Mouse (Mus musculus): ENCODE data around the gene Riok1. TPM values are rescaled to one million over a fixed set of nuclear protein-coding genes. Genes with fewer than 3 reads are reported as not detected.

Riok1 gene
- polyA plus RNA-seq (2012; rRNA removed), result 42.0 and 42.3 TPM in 2 replicates

- Histone ChIP-seq H3K4me1 (replicated peaks; ENCODE audit: control insufficient read depth, insufficient read depth, low read length) (peaks cover 11% of the 10 kb centered on the region), H3K27ac (ENCODE audit: control insufficient read depth, insufficient read depth, low read length) (peak within 1 kb of the TSS; percentile 40; the same call in 1 of the 2 replicates), H3K27me3 (ENCODE audit: control insufficient read depth, insufficient read depth, low read length) (no peaks in the 10 kb centered on the region), H3K4me3 (ENCODE audit: control insufficient read depth, insufficient read depth, low read length) (peak within 1 kb of the TSS; percentile 60), H3K36me3 (ENCODE audit: control insufficient read depth, insufficient read depth, low read length) (peaks cover 14% of the 10 kb centered on the region)
- 5% methylated on average over 37 of the region's 37 CpGs for WGBS
- TF ChIP-seq CTCF (IDR thresholded peaks at IDR 0.05; ENCODE audit: borderline replicate concordance, control insufficient read depth, extremely low read depth, insufficient read depth, low read length, poor library complexity) (0 out of 2 replicates have a peak, but pooled peaks have one; percentile 11), POLR2A (IDR thresholded peaks at IDR 0.05; ENCODE audit: control insufficient read depth, extremely low read depth, insufficient read depth, low read length, poor library complexity) (no peak)
- peak; percentile 9 for DNase-seq
Measured at GRCm38 (mm10) chr13:38036343-38037043, at the start of gene Riok1. Gene Riok1 (plus strand): TSS chr13:38036995.

GRCm38 (mm10) chr13:37989701-37990100, 47.1 kb upstream of the Riok1 start:
- Histone ChIP-seq H3K4me3 (ENCODE audit: control insufficient read depth, insufficient read depth, low read length) (no peak overlapping the region), H3K4me1 (replicated peaks; ENCODE audit: control insufficient read depth, insufficient read depth, low read length) (peaks cover 3% of the 10 kb centered on the region), H3K27ac (ENCODE audit: control insufficient read depth, insufficient read depth, low read length) (no peak overlapping the region), H3K36me3 (ENCODE audit: control insufficient read depth, insufficient read depth, low read length) (peaks cover 44% of the 10 kb centered on the region), H3K27me3 (ENCODE audit: control insufficient read depth, insufficient read depth, low read length) (no peaks in the 10 kb centered on the region)
- WGBS, result 95% methylated on average over 8 of the region's 8 CpGs
- DNase-seq, result no peak
- no peak for TF ChIP-seq POLR2A (IDR thresholded peaks at IDR 0.05; ENCODE audit: control insufficient read depth, extremely low read depth, insufficient read depth, low read length, poor library complexity)
- no peak for TF ChIP-seq CTCF (IDR thresholded peaks at IDR 0.05; ENCODE audit: borderline replicate concordance, control insufficient read depth, extremely low read depth, insufficient read depth, low read length, poor library complexity)

GRCm38 (mm10) chr13:37992638-37993371, 44.0 kb upstream of the Riok1 start:
- DNase-seq, result no peak
- Histone ChIP-seq H3K27ac (ENCODE audit: control insufficient read depth, insufficient read depth, low read length) (no peak overlapping the region), H3K4me1 (replicated peaks; ENCODE audit: control insufficient read depth, insufficient read depth, low read length) (peaks cover 3% of the 10 kb centered on the region), H3K36me3 (ENCODE audit: control insufficient read depth, insufficient read depth, low read length) (peaks cover 20% of the 10 kb centered on the region), H3K4me3 (ENCODE audit: control insufficient read depth, insufficient read depth, low read length) (no peak overlapping the region), H3K27me3 (ENCODE audit: control insufficient read depth, insufficient read depth, low read length) (no peaks in the 10 kb centered on the region)
- TF ChIP-seq POLR2A (IDR thresholded peaks at IDR 0.05; ENCODE audit: control insufficient read depth, extremely low read depth, insufficient read depth, low read length, poor library complexity) (no peak), CTCF (IDR thresholded peaks at IDR 0.05; ENCODE audit: borderline replicate concordance, control insufficient read depth, extremely low read depth, insufficient read depth, low read length, poor library complexity) (no peak)
- 12% methylated on average over 10 of the region's 10 CpGs for WGBS

GRCm38 (mm10) chr13:37993376-37993703, 43.5 kb upstream of the Riok1 start:
- peak overlapping the region; percentile 80 for H3K4me3 ChIP-seq (ENCODE audit: control insufficient read depth, insufficient read depth, low read length)
- no peak overlapping the region for H3K27ac ChIP-seq (ENCODE audit: control insufficient read depth, insufficient read depth, low read length)
- peaks cover 3% of the 10 kb centered on the region for H3K4me1 ChIP-seq (replicated peaks; ENCODE audit: control insufficient read depth, insufficient read depth, low read length)
- peaks cover 16% of the 10 kb centered on the region for H3K36me3 ChIP-seq (ENCODE audit: control insufficient read depth, insufficient read depth, low read length)
- WGBS, result under 1% methylated on average over 17 of the region's 17 CpGs
- no peak for TF ChIP-seq POLR2A (IDR thresholded peaks at IDR 0.05; ENCODE audit: control insufficient read depth, extremely low read depth, insufficient read depth, low read length, poor library complexity)
- H3K27me3 ChIP-seq (ENCODE audit: control insufficient read depth, insufficient read depth, low read length), result no peaks in the 10 kb centered on the region
- DNase-seq, result no peak

- Histone ChIP-seq H3K4me3 (ENCODE audit: control insufficient read depth, insufficient read depth, low read length) (peak within 1 kb of the TSS; percentile 80), H3K27me3 (ENCODE audit: control insufficient read depth, insufficient read depth, low read length) (no peaks in the 10 kb centered on the region), H3K4me1 (replicated peaks; ENCODE audit: control insufficient read depth, insufficient read depth, low read length) (peaks cover 3% of the 10 kb centered on the region), H3K27ac (ENCODE audit: control insufficient read depth, insufficient read depth, low read length) (no peak within 1 kb of the TSS), H3K36me3 (ENCODE audit: control insufficient read depth, insufficient read depth, low read length) (peaks cover 10% of the 10 kb centered on the region)
- peak; percentile 97 for DNase-seq
- peak; percentile 45; the same call in 1 of the 2 replicates for TF ChIP-seq CTCF (IDR thresholded peaks at IDR 0.05; ENCODE audit: borderline replicate concordance, control insufficient read depth, extremely low read depth, insufficient read depth, low read length, poor library complexity)
- TF ChIP-seq POLR2A (IDR thresholded peaks at IDR 0.05; ENCODE audit: control insufficient read depth, extremely low read depth, insufficient read depth, low read length, poor library complexity), result peak; percentile 66
- under 1% methylated on average over 86 of the region's 89 CpGs for WGBS
Measured at GRCm38 (mm10) chr13:37993704-37994404, 42.9 kb upstream of the Riok1 start, which contains the start of gene Ssr1. Gene Ssr1 (minus strand): TSS chr13:37994217.

- H3K4me1 ChIP-seq (replicated peaks; ENCODE audit: control insufficient read depth, insufficient read depth, low read length), result peaks cover 3% of the 10 kb centered on the region
- TF ChIP-seq POLR2A (IDR thresholded peaks at IDR 0.05; ENCODE audit: control insufficient read depth, extremely low read depth, insufficient read depth, low read length, poor library complexity) (no peak), CTCF (IDR thresholded peaks at IDR 0.05; ENCODE audit: borderline replicate concordance, control insufficient read depth, extremely low read depth, insufficient read depth, low read length, poor library complexity) (no peak)
- H3K27ac ChIP-seq (ENCODE audit: control insufficient read depth, insufficient read depth, low read length), result no peak overlapping the region
- H3K27me3 ChIP-seq (ENCODE audit: control insufficient read depth, insufficient read depth, low read length), result no peaks in the 10 kb centered on the region
- H3K4me3 ChIP-seq (ENCODE audit: control insufficient read depth, insufficient read depth, low read length), result peak overlapping the region; percentile 3; the same call in 1 of the 2 replicates
- no peak for DNase-seq
- peaks cover 7% of the 10 kb centered on the region for H3K36me3 ChIP-seq (ENCODE audit: control insufficient read depth, insufficient read depth, low read length)
- WGBS, result 12% methylated on average over 7 of the region's 7 CpGs
Measured at GRCm38 (mm10) chr13:37994405-37994749, 42.4 kb upstream of the Riok1 start.
